Mouse (Mus musculus): ENCODE measurements around the gene Hspa4l. TPM values are rescaled to one million over a fixed set of nuclear protein-coding genes. Genes with fewer than 3 reads are reported as not detected.

Hspa4l gene
- polyA plus RNA-seq, 1 experiment, result 6.5 TPM

DNA sequence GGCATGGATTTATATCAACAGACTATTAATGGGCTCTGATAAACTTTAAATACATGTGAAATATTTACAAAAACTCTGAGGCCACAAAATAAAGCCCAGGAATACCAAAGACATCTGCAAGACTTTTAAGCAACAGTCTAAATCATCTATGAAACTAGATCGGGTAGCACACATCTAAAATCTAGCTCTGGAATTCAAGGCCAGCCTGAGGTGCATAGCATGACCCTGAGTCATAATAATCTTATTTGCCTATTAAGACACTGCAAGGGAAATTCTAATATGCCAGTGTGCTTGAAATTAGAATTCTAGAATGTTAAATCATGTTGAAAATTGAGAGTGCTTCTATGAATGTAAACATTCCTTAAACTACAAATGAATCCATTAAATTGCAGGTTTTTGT lies 53.8 kb downstream of the Hspa4l start:
- WGBS, result 53% methylated on average over 1 of the region's 1 CpGs
- Histone ChIP-seq H3K4me1 (ENCODE audit: control insufficient read depth, insufficient read depth, low read length) (peaks cover 3% of the 10 kb centered on the region; the same call in 1 of the 2 replicates), H3K27ac (ENCODE audit: insufficient read depth, low read depth, low read length) (no peak overlapping the region), H3K4me3 (ENCODE audit: insufficient read depth, low read depth, low read length) (no peak overlapping the region), H3K27me3 (replicated peaks; ENCODE audit: control insufficient read depth, insufficient read depth, low read length) (no peaks in the 10 kb centered on the region), H3K36me3 (ENCODE audit: control insufficient read depth, insufficient read depth, low read length) (no peaks in the 10 kb centered on the region)
- DNase-seq, result no peak
- no peak for TF ChIP-seq CTCF (conservative IDR thresholded peaks at IDR 0.05; ENCODE audit: insufficient read depth, insufficient read length, low read depth, low read length)
- TF ChIP-seq POLR2A (IDR thresholded peaks at IDR 0.05; ENCODE audit: low read depth, low read length), result no peak

DNA sequence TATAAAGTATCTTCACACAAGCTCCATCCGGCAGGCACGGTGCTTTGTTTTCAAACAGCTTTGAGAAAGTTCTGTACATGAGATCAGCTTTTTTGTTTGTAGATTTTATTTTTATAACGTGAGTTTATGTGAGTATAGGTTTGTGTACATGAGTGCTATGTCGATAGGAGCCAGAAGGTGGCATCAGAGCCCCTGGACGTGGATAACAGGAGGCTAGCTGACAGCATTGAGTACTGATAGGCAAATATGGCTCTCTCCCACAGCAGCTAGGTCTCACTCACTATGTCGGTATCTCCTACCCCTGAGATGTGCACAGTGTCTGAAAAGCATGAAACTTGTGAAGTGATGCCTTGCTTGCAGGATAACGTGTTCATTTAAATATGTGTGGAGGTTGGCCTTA lies 54.2 kb downstream of the Hspa4l start:
- Histone ChIP-seq H3K4me1 (ENCODE audit: control insufficient read depth, insufficient read depth, low read length) (peaks cover 3% of the 10 kb centered on the region; the same call in 1 of the 2 replicates), H3K4me3 (ENCODE audit: insufficient read depth, low read depth, low read length) (no peak overlapping the region), H3K27ac (ENCODE audit: insufficient read depth, low read depth, low read length) (no peak overlapping the region), H3K36me3 (ENCODE audit: control insufficient read depth, insufficient read depth, low read length) (no peaks in the 10 kb centered on the region), H3K27me3 (replicated peaks; ENCODE audit: control insufficient read depth, insufficient read depth, low read length) (no peaks in the 10 kb centered on the region)
- peak; percentile 70 for TF ChIP-seq CTCF (conservative IDR thresholded peaks at IDR 0.05; ENCODE audit: insufficient read depth, insufficient read length, low read depth, low read length)
- TF ChIP-seq POLR2A (IDR thresholded peaks at IDR 0.05; ENCODE audit: low read depth, low read length), result no peak
- DNase-seq, result peak; percentile 69
- WGBS, result 47% methylated on average over 7 of the region's 7 CpGs

DNA sequence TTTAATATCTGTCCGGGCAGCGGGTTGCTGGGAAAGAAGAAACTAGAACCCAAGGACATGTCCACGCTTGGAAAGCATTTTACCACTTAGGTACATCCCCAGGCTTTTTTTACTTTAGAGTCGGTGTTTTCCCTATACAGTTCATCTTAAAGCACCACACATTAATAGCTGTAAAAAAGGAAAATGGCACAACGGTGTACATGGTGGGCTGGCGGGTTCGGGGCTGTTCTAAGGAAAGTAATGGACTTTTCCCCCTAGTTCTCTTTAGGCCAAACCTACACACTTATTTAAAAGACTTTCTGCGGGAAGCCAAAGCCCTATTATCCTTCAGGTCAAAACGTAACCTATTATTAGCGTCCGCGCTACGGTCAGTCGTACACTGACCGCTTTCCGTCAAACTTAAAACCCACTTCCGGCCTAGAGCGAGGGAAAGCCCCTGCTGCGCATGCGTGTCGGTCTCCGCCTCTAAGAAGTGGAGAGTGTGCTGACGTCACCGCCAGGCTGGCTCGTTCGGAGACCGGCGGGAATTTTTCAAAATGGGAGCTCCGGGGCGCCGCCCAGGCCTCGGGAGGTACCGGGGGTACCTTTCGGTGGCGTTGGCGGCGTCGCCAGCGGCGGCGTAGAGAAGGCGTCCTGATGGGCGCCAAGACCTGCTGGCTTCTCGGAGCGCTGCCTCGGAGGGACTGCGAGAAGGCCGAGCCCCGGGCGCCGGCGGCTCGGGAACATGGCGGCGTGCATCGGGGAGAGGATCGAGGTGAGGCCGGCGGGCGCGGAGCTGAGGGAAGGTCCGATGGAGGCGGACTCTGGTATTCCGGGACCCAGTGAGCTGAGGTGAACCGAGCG lies 55.5 kb downstream of the Hspa4l start, which contains the start of gene Plk4:
Gene Plk4, plus strand, starts transcription at position 490 of the 843 bp plus-strand sequence.
- no peaks in the 10 kb centered on the region for H3K27me3 ChIP-seq (replicated peaks; ENCODE audit: control insufficient read depth, insufficient read depth, low read length)
- H3K4me1 ChIP-seq (ENCODE audit: control insufficient read depth, insufficient read depth, low read length), result peaks cover 3% of the 10 kb centered on the region; the same call in 1 of the 2 replicates
- H3K4me3 ChIP-seq (ENCODE audit: insufficient read depth, low read depth, low read length), result peak within 1 kb of the TSS; percentile 97
- H3K36me3 ChIP-seq (ENCODE audit: control insufficient read depth, insufficient read depth, low read length), result no peaks in the 10 kb centered on the region
- TF ChIP-seq POLR2A (IDR thresholded peaks at IDR 0.05; ENCODE audit: low read depth, low read length), result peak; percentile 24
- TF ChIP-seq CTCF (conservative IDR thresholded peaks at IDR 0.05; ENCODE audit: insufficient read depth, insufficient read length, low read depth, low read length), result no peak
- WGBS, result 2% methylated on average over 66 of the region's 66 CpGs
- H3K27ac ChIP-seq (ENCODE audit: insufficient read depth, low read depth, low read length), result peak within 1 kb of the TSS; percentile 76
- DNase-seq, result peak; percentile 98

DNA sequence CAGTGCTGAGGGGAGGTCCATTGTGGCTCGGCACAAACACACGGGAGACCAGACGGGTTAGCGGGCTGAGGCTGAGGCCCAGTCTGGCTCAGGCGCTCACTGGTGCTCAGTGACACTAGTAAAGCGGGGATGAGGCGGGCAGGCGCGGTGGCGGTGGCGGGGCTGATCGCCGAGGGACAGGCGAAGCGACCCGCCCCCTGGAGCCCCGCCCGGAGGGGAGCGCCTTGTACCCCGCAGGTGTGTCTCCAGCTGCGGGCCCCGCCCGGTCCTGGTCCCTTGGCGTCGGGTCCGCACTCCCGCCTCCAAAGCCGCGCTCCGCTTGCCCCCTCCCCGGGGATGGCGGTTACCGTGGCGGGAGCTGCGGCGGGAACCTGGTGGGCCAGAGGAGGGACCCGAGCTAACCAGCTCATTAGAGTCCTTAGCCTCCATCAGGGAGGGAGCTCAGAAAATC lies 56.1 kb downstream of the Hspa4l start:
- H3K27me3 ChIP-seq (replicated peaks; ENCODE audit: control insufficient read depth, insufficient read depth, low read length), result no peaks in the 10 kb centered on the region
- under 1% methylated on average over 37 of the region's 37 CpGs for WGBS
- no peaks in the 10 kb centered on the region for H3K36me3 ChIP-seq (ENCODE audit: control insufficient read depth, insufficient read depth, low read length)
- no peak overlapping the region for H3K27ac ChIP-seq (ENCODE audit: insufficient read depth, low read depth, low read length)
- H3K4me3 ChIP-seq (ENCODE audit: insufficient read depth, low read depth, low read length), result peak overlapping the region; percentile 97
- TF ChIP-seq POLR2A (IDR thresholded peaks at IDR 0.05; ENCODE audit: low read depth, low read length) (no peak), CTCF (conservative IDR thresholded peaks at IDR 0.05; ENCODE audit: insufficient read depth, insufficient read length, low read depth, low read length) (no peak)
- peaks cover 3% of the 10 kb centered on the region; the same call in 1 of the 2 replicates for H3K4me1 ChIP-seq (ENCODE audit: control insufficient read depth, insufficient read depth, low read length)
- DNase-seq, result peak; percentile 36

DNA sequence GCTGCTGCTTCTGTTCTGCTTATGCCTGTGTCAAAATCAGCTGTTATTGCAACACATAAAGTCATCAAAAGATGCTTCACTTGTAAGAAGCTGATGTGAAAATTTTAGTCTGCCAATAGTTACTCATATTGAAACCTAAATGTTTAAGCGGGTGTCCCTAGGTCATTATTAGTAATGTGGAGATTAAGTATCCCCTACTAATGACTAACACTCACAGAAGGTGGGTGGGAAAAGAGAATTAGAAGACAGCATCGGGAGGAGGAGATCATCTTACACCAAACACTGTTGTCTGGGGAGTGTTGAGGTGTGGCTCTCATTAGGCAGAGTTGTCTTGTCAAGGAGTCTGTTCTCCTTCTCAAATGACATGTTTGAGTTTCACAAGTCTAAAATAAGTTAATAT lies 62.6 kb downstream of the Hspa4l start:
- Histone ChIP-seq H3K4me1 (ENCODE audit: control insufficient read depth, insufficient read depth, low read length) (no peaks in the 10 kb centered on the region), H3K36me3 (ENCODE audit: control insufficient read depth, insufficient read depth, low read length) (no peaks in the 10 kb centered on the region), H3K27ac (ENCODE audit: insufficient read depth, low read depth, low read length) (no peak overlapping the region), H3K27me3 (replicated peaks; ENCODE audit: control insufficient read depth, insufficient read depth, low read length) (no peaks in the 10 kb centered on the region), H3K4me3 (ENCODE audit: insufficient read depth, low read depth, low read length) (no peak overlapping the region)
- TF ChIP-seq CTCF (conservative IDR thresholded peaks at IDR 0.05; ENCODE audit: insufficient read depth, insufficient read length, low read depth, low read length) (no peak), POLR2A (IDR thresholded peaks at IDR 0.05; ENCODE audit: low read depth, low read length) (no peak)
- no peak for DNase-seq
- 37% methylated on average over 2 of the region's 2 CpGs for WGBS

DNA sequence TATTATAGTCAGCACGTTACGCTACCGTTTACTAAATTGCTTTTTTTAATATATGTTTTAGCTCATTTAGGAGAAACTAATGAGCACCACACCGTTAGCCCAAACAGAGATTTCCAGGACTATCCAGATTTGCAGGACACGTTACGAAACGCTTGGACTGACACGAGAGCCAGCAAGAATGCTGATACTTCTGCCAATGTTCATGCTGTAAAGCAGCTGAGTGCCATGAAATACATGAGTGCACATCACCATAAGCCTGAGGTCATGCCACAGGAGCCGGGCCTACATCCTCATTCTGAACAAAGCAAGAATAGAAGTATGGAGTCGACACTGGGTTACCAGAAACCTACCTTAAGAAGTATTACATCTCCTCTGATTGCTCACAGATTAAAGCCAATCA lies 64.4 kb downstream of the Hspa4l start:
- 83% methylated on average over 10 of the region's 10 CpGs for WGBS
- Histone ChIP-seq H3K36me3 (ENCODE audit: control insufficient read depth, insufficient read depth, low read length) (no peaks in the 10 kb centered on the region), H3K27ac (ENCODE audit: insufficient read depth, low read depth, low read length) (no peak overlapping the region), H3K27me3 (replicated peaks; ENCODE audit: control insufficient read depth, insufficient read depth, low read length) (no peaks in the 10 kb centered on the region), H3K4me3 (ENCODE audit: insufficient read depth, low read depth, low read length) (no peak overlapping the region), H3K4me1 (ENCODE audit: control insufficient read depth, insufficient read depth, low read length) (no peaks in the 10 kb centered on the region)
- TF ChIP-seq CTCF (conservative IDR thresholded peaks at IDR 0.05; ENCODE audit: insufficient read depth, insufficient read length, low read depth, low read length), result no peak
- no peak for TF ChIP-seq POLR2A (IDR thresholded peaks at IDR 0.05; ENCODE audit: low read depth, low read length)
- no peak for DNase-seq

DNA sequence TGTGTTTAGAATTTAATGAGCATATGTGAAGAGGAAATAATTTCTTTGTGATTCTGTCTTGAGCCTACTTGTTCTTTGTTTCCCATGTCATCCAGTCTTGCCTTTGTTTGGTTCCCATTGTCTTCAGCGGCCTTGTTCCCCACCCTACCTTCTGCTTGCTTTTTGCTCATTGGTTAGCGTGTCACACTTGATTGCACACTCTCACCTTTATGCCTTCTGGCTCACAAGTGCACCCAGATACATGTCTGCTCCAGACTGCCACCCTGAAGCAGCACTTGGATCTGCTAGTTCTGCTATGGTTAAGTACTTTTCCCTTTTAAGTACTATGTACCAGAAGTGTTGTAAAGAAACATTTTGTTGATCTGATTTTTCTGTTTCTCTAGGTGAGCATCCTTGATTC lies 65.6 kb downstream of the Hspa4l start:
- Histone ChIP-seq H3K4me3 (ENCODE audit: insufficient read depth, low read depth, low read length) (no peak overlapping the region), H3K27me3 (replicated peaks; ENCODE audit: control insufficient read depth, insufficient read depth, low read length) (no peaks in the 10 kb centered on the region), H3K36me3 (ENCODE audit: control insufficient read depth, insufficient read depth, low read length) (no peaks in the 10 kb centered on the region), H3K27ac (ENCODE audit: insufficient read depth, low read depth, low read length) (no peak overlapping the region), H3K4me1 (ENCODE audit: control insufficient read depth, insufficient read depth, low read length) (no peaks in the 10 kb centered on the region)
- 72% methylated on average over 2 of the region's 2 CpGs for WGBS
- TF ChIP-seq POLR2A (IDR thresholded peaks at IDR 0.05; ENCODE audit: low read depth, low read length) (no peak), CTCF (conservative IDR thresholded peaks at IDR 0.05; ENCODE audit: insufficient read depth, insufficient read length, low read depth, low read length) (no peak)
- DNase-seq, result no peak
